Mouse (Mus musculus): Measurements from ENCODE around the gene Colgalt1.
A peak's percentile ranks its signal among the peaks of the same experiment; 100 is the strongest.

The Colgalt1 gene

GRCm38 (mm10) chr8:71591471-71592373 lies 19.1 kb upstream of the Colgalt1 start, which contains the start of gene Pgls:
Gene Pgls, plus strand, starts transcription at chr8:71592176.
- peak; percentile 93 for DNase-seq

- DNase-seq = peak; percentile 88
Observed at GRCm38 (mm10) chr8:71592374-71593170, 18.2 kb upstream of the Colgalt1 start.

- DNase-seq = no peak
Observed at GRCm38 (mm10) chr8:71593556-71594323, 17.1 kb upstream of the Colgalt1 start.

- no peak for DNase-seq
Observed at GRCm38 (mm10) chr8:71594324-71594722, 16.5 kb upstream of the Colgalt1 start.

GRCm38 (mm10) chr8:71595862-71596261 lies 14.9 kb upstream of the Colgalt1 start:
- DNase-seq = peak; percentile 99

GRCm38 (mm10) chr8:71596384-71596783 lies 14.4 kb upstream of the Colgalt1 start:
- no peak for DNase-seq

- peak; percentile 44 for DNase-seq
Observed at GRCm38 (mm10) chr8:71596798-71597197, 14.0 kb upstream of the Colgalt1 start.

GRCm38 (mm10) chr8:71597451-71597850 lies 13.3 kb upstream of the Colgalt1 start, which contains the start of gene Fam129c:
Gene Fam129c, plus strand, starts transcription at chr8:71597648.
- DNase-seq = no peak

GRCm38 (mm10) chr8:71598375-71598774 lies 12.4 kb upstream of the Colgalt1 start:
- DNase-seq = no peak

- DNase-seq = no peak
Observed at GRCm38 (mm10) chr8:71598841-71599240, 12.0 kb upstream of the Colgalt1 start.

GRCm38 (mm10) chr8:71601939-71602665 lies 8.7 kb upstream of the Colgalt1 start:
- DNase-seq = peak; percentile 76

GRCm38 (mm10) chr8:71602666-71603334 lies 8.0 kb upstream of the Colgalt1 start:
- DNase-seq = peak; percentile 51

GRCm38 (mm10) chr8:71604021-71604420 lies 6.8 kb upstream of the Colgalt1 start:
- DNase-seq = no peak

GRCm38 (mm10) chr8:71612141-71612540 lies 1.3 kb downstream of the Colgalt1 start:
- no peak for DNase-seq

GRCm38 (mm10) chr8:71613418-71613817 lies 2.6 kb downstream of the Colgalt1 start:
- no peak for DNase-seq

GRCm38 (mm10) chr8:71619786-71620185 lies 9.0 kb downstream of the Colgalt1 start:
- DNase-seq = no peak

- DNase-seq = no peak
Observed at GRCm38 (mm10) chr8:71625088-71625487, 14.3 kb downstream of the Colgalt1 start.

- no peak for DNase-seq
Observed at GRCm38 (mm10) chr8:71626753-71627152, 16.0 kb downstream of the Colgalt1 start.

GRCm38 (mm10) chr8:71627265-71628099 lies 16.7 kb downstream of the Colgalt1 start:
- DNase-seq = no peak

- no peak for DNase-seq
Observed at GRCm38 (mm10) chr8:71628396-71629095, 17.7 kb downstream of the Colgalt1 start.
